Mouse (Mus musculus): Measurements from ENCODE around the gene Gm37240. TPM values are rescaled to one million over a fixed set of nuclear protein-coding genes. Genes with fewer than 3 reads are reported as not detected.

Gene Gm37240
- polyA plus RNA-seq, 1 experiment, result 0.77 TPM

DNA sequence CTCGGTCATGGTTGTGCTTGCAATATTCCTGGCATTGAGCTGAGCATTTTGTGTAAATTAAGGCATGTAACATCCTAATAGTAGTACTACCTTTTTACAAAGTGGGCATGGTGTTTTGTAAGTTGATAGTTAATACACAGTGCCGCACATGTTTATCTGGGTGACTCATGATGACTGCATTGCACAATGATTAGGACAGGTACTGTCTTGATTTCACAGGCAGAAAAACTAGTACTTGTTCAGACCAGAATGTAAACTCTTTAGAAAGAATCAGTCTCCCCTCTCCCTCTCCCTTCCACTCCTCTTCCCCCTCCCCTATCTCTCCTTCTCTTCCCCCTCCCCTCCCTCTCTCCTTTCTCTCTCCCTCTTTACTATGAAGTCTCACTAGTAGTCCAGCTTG, 1284.6 kb downstream of the Gm37240 start:
- TF ChIP-seq CTCF (IDR thresholded peaks at IDR 0.05; ENCODE audit: borderline replicate concordance, insufficient read depth, low read depth, low read length) (no peak), POLR2A (IDR thresholded peaks at IDR 0.05; ENCODE audit: borderline replicate concordance, insufficient read depth, low read length) (no peak)
- Histone ChIP-seq H3K27me3 (ENCODE audit: control insufficient read depth, insufficient read depth, low read length) (no peaks in the 10 kb centered on the region), H3K4me1 (ENCODE audit: control insufficient read depth, insufficient read depth, low read length) (no peaks in the 10 kb centered on the region), H3K27ac (ENCODE audit: insufficient read depth, low read length) (no peak overlapping the region), H3K4me3 (replicated peaks; ENCODE audit: insufficient read depth, low read depth, low read length) (no peak overlapping the region)
- DNase-seq, result no peak
- 99% methylated on average over 2 of the region's 2 CpGs for WGBS

DNA sequence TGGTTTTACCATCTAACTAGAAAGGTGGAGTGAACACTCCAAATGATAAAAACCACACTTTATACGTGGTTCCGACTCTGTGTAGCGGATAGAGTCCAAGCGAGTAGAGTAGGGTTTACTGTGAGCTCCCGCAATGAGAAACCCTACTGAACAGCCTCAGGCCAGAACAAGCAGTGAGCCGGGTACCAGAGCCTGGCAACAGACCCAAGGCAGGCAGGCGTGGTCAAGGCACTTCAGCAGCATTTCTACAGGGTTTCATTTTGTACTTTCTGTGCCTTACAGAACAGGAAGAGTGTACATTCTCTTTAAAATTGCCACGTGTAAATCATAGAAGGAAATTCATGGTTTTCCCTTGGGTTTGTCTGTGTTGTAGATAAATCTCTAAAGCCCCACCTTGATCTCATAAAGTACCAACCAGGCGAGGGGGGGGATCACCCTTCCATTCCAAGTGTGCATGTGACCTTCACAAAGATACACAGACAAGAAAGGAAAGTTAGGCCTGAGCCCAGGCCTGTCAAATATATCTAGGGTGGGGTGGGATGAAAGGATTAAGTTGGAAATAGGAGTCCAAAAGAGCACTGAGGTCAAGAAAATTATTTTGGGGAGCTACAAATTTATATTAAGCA, 1285.3 kb downstream of the Gm37240 start:
- Histone ChIP-seq H3K27me3 (ENCODE audit: control insufficient read depth, insufficient read depth, low read length) (no peaks in the 10 kb centered on the region), H3K4me3 (replicated peaks; ENCODE audit: insufficient read depth, low read depth, low read length) (no peak overlapping the region), H3K4me1 (ENCODE audit: control insufficient read depth, insufficient read depth, low read length) (no peaks in the 10 kb centered on the region), H3K27ac (ENCODE audit: insufficient read depth, low read length) (no peak overlapping the region)
- no peak for DNase-seq
- TF ChIP-seq POLR2A (IDR thresholded peaks at IDR 0.05; ENCODE audit: borderline replicate concordance, insufficient read depth, low read length), result no peak
- no peak for TF ChIP-seq CTCF (IDR thresholded peaks at IDR 0.05; ENCODE audit: borderline replicate concordance, insufficient read depth, low read depth, low read length)
- 82% methylated on average over 9 of the region's 9 CpGs for WGBS

DNA sequence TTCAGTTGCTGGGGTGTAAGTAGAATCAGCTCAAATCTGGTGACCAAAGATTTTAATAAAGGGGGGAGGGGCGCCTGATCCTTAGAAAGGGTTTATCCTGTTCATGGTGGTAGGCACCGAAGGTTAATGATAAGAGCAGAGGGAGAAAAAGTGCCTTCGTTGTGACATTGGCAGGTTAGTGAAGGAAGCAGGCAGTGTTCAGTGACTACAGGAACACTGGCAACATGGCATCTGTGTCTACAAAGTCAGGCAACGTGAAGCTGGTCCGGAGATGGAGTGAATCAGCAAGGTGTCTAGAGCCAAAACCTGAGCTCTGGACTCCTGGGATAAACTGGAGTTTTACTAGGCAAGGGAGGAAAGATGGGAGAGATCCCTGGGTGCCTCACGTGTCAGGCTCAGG, 1288.6 kb downstream of the Gm37240 start:
- 87% methylated on average over 6 of the region's 6 CpGs for WGBS
- TF ChIP-seq CTCF (IDR thresholded peaks at IDR 0.05; ENCODE audit: borderline replicate concordance, insufficient read depth, low read depth, low read length), result no peak
- TF ChIP-seq POLR2A (IDR thresholded peaks at IDR 0.05; ENCODE audit: borderline replicate concordance, insufficient read depth, low read length), result no peak
- H3K4me3 ChIP-seq (replicated peaks; ENCODE audit: insufficient read depth, low read depth, low read length), result no peak overlapping the region
- no peaks in the 10 kb centered on the region; the same call in 1 of the 2 replicates for H3K27me3 ChIP-seq (ENCODE audit: control insufficient read depth, insufficient read depth, low read length)
- no peak overlapping the region for H3K27ac ChIP-seq (ENCODE audit: insufficient read depth, low read length)
- H3K4me1 ChIP-seq (ENCODE audit: control insufficient read depth, insufficient read depth, low read length), result no peaks in the 10 kb centered on the region
- DNase-seq, result no peak

DNA sequence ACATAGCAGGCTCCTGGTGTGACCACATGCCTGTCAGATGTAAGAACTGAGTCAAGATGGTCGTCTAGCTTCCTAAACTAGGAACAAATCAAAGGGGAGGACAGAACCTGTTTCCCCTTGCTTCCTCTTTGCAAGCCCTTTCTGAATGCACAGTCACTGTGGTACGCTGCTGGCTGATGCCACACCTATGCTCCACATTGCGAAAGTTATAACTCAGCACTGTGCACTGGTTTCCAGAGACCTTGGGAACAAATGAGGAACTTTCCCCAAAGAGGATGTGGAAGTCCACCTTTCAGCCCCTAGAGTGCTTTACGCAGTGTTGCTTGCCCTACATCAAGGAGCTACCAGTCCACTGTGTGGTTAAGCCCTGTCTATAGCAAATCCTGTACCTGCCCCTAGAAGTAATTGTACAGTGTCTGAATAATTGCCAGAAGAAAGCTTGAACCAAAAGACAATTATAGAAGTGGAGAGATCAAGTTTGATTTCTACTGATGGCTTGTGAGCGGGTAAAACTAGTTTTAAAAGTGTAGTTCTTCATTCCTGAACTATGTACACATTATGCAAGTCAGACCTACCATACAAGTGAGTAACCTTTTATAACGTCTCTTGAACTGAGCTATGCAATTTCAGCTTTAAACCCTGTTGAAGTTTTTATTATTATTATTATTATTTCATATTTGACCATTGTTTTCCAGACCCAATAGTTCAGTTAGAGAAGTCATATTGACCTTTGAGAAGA, 1289.2 kb downstream of the Gm37240 start:
- no peak for DNase-seq
- TF ChIP-seq CTCF (IDR thresholded peaks at IDR 0.05; ENCODE audit: borderline replicate concordance, insufficient read depth, low read depth, low read length) (no peak), POLR2A (IDR thresholded peaks at IDR 0.05; ENCODE audit: borderline replicate concordance, insufficient read depth, low read length) (no peak)
- Histone ChIP-seq H3K27me3 (ENCODE audit: control insufficient read depth, insufficient read depth, low read length) (no peaks in the 10 kb centered on the region; the same call in 1 of the 2 replicates), H3K27ac (ENCODE audit: insufficient read depth, low read length) (no peak overlapping the region), H3K4me1 (ENCODE audit: control insufficient read depth, insufficient read depth, low read length) (no peaks in the 10 kb centered on the region), H3K4me3 (replicated peaks; ENCODE audit: insufficient read depth, low read depth, low read length) (no peak overlapping the region)
- 92% methylated on average over 6 of the region's 6 CpGs for WGBS

DNA sequence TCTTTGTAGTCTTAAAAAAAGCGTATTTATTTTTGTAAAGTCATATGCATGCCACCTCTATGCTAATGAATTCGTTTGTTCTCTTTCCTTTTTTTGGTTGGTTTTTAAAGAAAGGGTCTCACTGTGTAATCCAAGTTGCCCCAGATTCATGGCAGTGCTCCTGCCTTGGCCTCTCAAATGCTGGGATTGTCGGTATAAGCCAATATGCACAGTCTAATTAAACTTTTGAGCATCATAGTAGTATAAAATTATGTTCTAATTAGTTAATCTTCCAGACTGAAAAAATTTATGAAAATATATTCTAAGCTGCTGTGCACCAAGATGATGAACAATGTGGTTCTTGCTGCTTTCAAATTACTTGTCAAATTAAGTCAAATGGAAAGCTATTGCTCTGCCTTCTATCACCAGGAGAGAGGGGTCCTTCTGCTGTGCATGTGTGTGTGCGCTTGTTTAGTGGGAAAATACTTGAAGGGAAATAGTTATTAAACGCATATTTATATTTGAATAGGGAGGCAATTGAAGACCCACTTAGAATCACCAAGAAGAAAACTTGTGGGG, 1291.6 kb downstream of the Gm37240 start:
- Histone ChIP-seq H3K27me3 (ENCODE audit: control insufficient read depth, insufficient read depth, low read length) (no peaks in the 10 kb centered on the region; the same call in 1 of the 2 replicates), H3K4me3 (replicated peaks; ENCODE audit: insufficient read depth, low read depth, low read length) (no peak overlapping the region), H3K4me1 (ENCODE audit: control insufficient read depth, insufficient read depth, low read length) (no peaks in the 10 kb centered on the region), H3K27ac (ENCODE audit: insufficient read depth, low read length) (no peak overlapping the region)
- no peak for DNase-seq
- WGBS, result 30% methylated on average over 5 of the region's 5 CpGs
- TF ChIP-seq CTCF (IDR thresholded peaks at IDR 0.05; ENCODE audit: borderline replicate concordance, insufficient read depth, low read depth, low read length) (no peak), POLR2A (IDR thresholded peaks at IDR 0.05; ENCODE audit: borderline replicate concordance, insufficient read depth, low read length) (no peak)

DNA sequence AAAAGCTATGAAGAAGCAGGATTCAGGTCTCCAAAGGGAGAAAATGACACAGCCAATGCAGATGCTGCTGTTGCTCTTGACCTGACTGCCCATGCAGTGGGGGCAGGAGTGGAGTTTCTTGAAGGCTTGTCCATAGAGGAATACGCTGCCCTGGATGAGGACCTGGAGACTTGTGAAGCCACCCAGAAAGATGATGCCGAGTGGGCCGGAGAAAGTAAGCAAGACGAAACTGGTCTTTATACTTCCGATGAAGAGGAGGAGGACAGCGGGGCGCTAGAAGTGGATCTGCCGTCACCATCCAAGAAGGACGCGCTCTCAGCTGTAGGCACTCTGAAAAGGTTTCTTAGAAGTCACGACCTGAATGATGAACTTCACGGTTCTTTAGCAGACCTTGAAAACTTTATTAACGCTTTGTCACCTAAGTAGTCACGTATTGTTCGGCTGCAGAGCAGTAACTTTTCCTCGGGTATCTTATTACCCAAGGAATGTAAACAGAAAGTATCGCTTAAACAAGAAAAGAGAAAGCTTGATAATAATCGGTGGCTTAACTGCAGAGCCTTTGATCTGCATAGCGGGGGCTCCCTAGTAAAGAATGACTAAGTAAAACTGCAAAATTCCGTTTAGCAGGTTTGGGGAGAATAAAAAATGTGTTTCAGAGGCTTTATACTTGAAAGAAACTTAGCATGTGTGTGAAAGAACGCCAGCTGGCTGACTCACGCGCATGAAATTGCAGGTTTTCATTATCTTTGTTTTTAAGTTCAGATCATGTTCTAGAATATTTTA, 1292.2 kb downstream of the Gm37240 start:
- WGBS, result 11% methylated on average over 23 of the region's 23 CpGs
- H3K27ac ChIP-seq (ENCODE audit: insufficient read depth, low read length), result no peak overlapping the region
- no peak overlapping the region for H3K4me3 ChIP-seq (replicated peaks; ENCODE audit: insufficient read depth, low read depth, low read length)
- H3K27me3 ChIP-seq (ENCODE audit: control insufficient read depth, insufficient read depth, low read length), result no peaks in the 10 kb centered on the region; the same call in 1 of the 2 replicates
- TF ChIP-seq POLR2A (IDR thresholded peaks at IDR 0.05; ENCODE audit: borderline replicate concordance, insufficient read depth, low read length), result no peak
- TF ChIP-seq CTCF (IDR thresholded peaks at IDR 0.05; ENCODE audit: borderline replicate concordance, insufficient read depth, low read depth, low read length), result no peak
- H3K4me1 ChIP-seq (ENCODE audit: control insufficient read depth, insufficient read depth, low read length), result no peaks in the 10 kb centered on the region
- no peak for DNase-seq

DNA sequence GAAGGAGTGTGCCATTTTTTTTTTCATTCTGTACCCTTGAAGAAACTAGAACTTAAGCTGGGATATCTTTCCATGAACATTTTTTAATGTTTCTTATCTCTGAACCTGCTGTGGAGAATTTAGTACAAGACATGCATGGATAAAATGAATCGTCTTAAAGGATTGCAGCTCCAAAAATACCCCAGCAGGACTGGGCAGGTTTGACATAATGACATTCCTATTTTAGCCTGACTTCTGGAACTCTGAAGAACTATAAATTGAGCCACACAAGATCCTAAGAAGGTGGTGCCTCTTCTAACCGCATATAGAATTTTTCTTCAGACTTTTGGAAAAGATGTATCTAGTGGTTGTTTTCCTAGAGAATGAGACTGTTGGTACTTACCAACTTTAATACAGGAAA, 1294.0 kb downstream of the Gm37240 start, which contains the start of gene Tigd4:
Gene Tigd4 (plus strand): TSS at position 301 of the 400 bp plus-strand sequence.
- no peak for DNase-seq
- TF ChIP-seq POLR2A (IDR thresholded peaks at IDR 0.05; ENCODE audit: borderline replicate concordance, insufficient read depth, low read length) (no peak), CTCF (IDR thresholded peaks at IDR 0.05; ENCODE audit: borderline replicate concordance, insufficient read depth, low read depth, low read length) (no peak)
- 92% methylated on average over 2 of the region's 2 CpGs for WGBS

More for the DNA sequence above, 1294.0 kb downstream of the Gm37240 start, which contains the start of gene Tigd4:
- H3K4me3 ChIP-seq (replicated peaks; ENCODE audit: insufficient read depth, low read depth, low read length), result no peak within 1 kb of the TSS
- H3K4me1 ChIP-seq (ENCODE audit: control insufficient read depth, insufficient read depth, low read length), result no peaks in the 10 kb centered on the region
- H3K27ac ChIP-seq (ENCODE audit: insufficient read depth, low read length), result no peak within 1 kb of the TSS
- H3K27me3 ChIP-seq (ENCODE audit: control insufficient read depth, insufficient read depth, low read length), result no peaks in the 10 kb centered on the region; the same call in 1 of the 2 replicates
